Mouse (Mus musculus) liver, adult 2 months (tissue): ENCODE measurements around the gene Mrps36. TPM values are rescaled to one million over a fixed set of nuclear protein-coding genes. Genes with fewer than 3 reads are reported as not detected.
"Not testable (repeated sequence)": the region's sequence is repeated elsewhere in the genome, so short reads cannot be mapped to it uniquely, and the experiment has no call there.

Source experiments
- DNase-seq: peaks from one replicate; pipeline ENCODE4 v3.0.0-alpha.2; 2011; ENCODE audit warnings: low read depth, low spot score; ENCODE audit errors: extremely low read depth
- H3K27ac ChIP-seq: fragments of 200-500 bp; replicated peaks from 2 replicates; pipeline ENCODE4 v1.5.1; 2012; ENCODE audit warnings: low read depth, mild to moderate bottlenecking, control low read depth, inconsistent platforms, low read length; ENCODE audit not compliant: insufficient read depth
- H3K27me3 ChIP-seq: fragments of 200-500 bp; 2 replicates; pipeline ENCODE4 v1.6.1; 2012; ENCODE audit warnings: mild to moderate bottlenecking, moderate library complexity, low read length, inconsistent platforms; ENCODE audit not compliant: control insufficient read depth, insufficient read depth
- H3K36me3 ChIP-seq: fragments of 200-500 bp; 2 replicates; pipeline ENCODE4 v1.6.1; 2012; ENCODE audit warnings: low read length, inconsistent platforms; ENCODE audit not compliant: control insufficient read depth, insufficient read depth
- H3K4me1 ChIP-seq: fragments of 200-500 bp; 2 replicates; pipeline ENCODE4 v1.6.1; 2011; ENCODE audit warnings: low read length; ENCODE audit not compliant: control insufficient read depth, insufficient read depth
- H3K4me3 ChIP-seq: fragments of 200-500 bp; 2 replicates; pipeline ENCODE4 v1.5.1; 2011; ENCODE audit warnings: low read depth, mild to moderate bottlenecking, control low read depth, low read length, moderate library complexity; ENCODE audit not compliant: insufficient read depth
- H3K79me2 ChIP-seq: fragments of 200-500 bp; 2 replicates; pipeline ENCODE4 v1.6.1; 2012; ENCODE audit warnings: inconsistent platforms, mild to moderate bottlenecking, low read length, moderate library complexity; ENCODE audit not compliant: control insufficient read depth, insufficient read depth
- H3K9ac ChIP-seq: fragments of 200-500 bp; 2 replicates; pipeline ENCODE4 v1.6.1; 2012; ENCODE audit warnings: low read depth, mild to moderate bottlenecking, control low read depth, inconsistent platforms, low read length
- CTCF ChIP-seq: fragments of 200-500 bp; IDR thresholded peaks from 2 replicates; pipeline ENCODE4 v1.5.1; 2011; ENCODE audit warnings: low read depth, low read length, control low read depth
- POLR2A ChIP-seq: fragments of 200-500 bp; IDR thresholded peaks from 2 replicates; pipeline ENCODE4 v1.6.1; 2011; ENCODE audit warnings: low read length, control low read depth; ENCODE audit not compliant: insufficient read depth; ENCODE audit errors: extremely low read depth
- WGBS: fragments of 180-500 bp; shearing (Covaris S2); methylation state at CpG from one replicate; pipeline ENCODE4 v1.1.7; 2018; 5-methylcytosine and 5-hydroxymethylcytosine counted together
- polyA plus RNA-seq: library from polyadenylated mRNA; depleted of rRNA; stranded (reverse); fragments of >200 nt; gene quantifications from 2 replicates; pipeline ENCODE4 v1.2.3, GENCODE M21; 2012; rRNA removed
- total RNA-seq: library from RNA; depleted of rRNA; stranded (reverse); fragments of >200 nt; gene quantifications from 2 replicates; pipeline ENCODE4 v1.2.3, GENCODE M21; 2014; rRNA removed

Gene Mrps36
- total RNA-seq (30.4 and 30.7 TPM in 2 replicates), polyA plus RNA-seq (14.7 and 27.1 TPM in 2 replicates)

GRCm38 (mm10) chr13:100744036-100744744, at the start of gene Mrps36:
Gene Mrps36 (minus strand): TSS chr13:100744659.
- peak within 1 kb of the TSS; percentile 82 for H3K9ac ChIP-seq
- under 1% methylated on average over 52 of the region's 52 CpGs for WGBS
- H3K27ac ChIP-seq = peak within 1 kb of the TSS; percentile 87
- no peaks in the 10 kb centered on the region for H3K27me3 ChIP-seq
- H3K4me1 ChIP-seq = peaks cover 9% of the 10 kb centered on the region
- DNase-seq = peak; percentile 88
- no peaks in the 10 kb centered on the region for H3K36me3 ChIP-seq
- TF ChIP-seq CTCF (no peak), POLR2A (peak; percentile 59; the same call in 1 of the 2 replicates)
- peaks cover 11% of the 10 kb centered on the region; the same call in 1 of the 2 replicates for H3K79me2 ChIP-seq
- peak within 1 kb of the TSS; percentile 82 for H3K4me3 ChIP-seq

DNA sequence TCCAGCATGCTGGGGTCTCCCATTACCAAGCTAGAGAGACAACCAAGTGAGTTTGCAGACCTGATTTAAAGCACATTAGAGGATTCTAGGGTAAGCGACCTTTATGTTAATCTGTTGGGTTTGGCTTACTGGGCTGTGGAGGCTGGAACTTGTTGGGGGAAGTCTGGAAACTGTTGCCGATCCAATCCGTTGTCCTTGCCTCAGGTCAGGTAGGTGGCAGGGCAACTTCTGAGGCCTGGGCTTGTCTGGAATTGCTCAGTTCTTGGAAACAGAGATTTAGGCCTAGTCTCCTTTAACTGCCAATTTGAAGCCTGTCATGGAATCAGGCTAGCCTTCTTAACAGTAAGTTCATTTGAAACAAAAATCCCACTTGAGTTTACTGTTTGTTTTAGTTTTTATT, 44.6 kb upstream of the Mrps36 start:
- 95% methylated on average over 3 of the region's 3 CpGs for WGBS
- H3K79me2 ChIP-seq = no peaks in the 10 kb centered on the region
- no peak overlapping the region for H3K9ac ChIP-seq
- H3K36me3 ChIP-seq = no peaks in the 10 kb centered on the region
- no peak overlapping the region for H3K4me3 ChIP-seq
- H3K27ac ChIP-seq = no peak overlapping the region
- no peaks in the 10 kb centered on the region for H3K27me3 ChIP-seq
- TF ChIP-seq CTCF = no peak
- TF ChIP-seq POLR2A = no peak
- H3K4me1 ChIP-seq = no peaks in the 10 kb centered on the region; the same call in 1 of the 2 replicates
- DNase-seq = no peak

DNA sequence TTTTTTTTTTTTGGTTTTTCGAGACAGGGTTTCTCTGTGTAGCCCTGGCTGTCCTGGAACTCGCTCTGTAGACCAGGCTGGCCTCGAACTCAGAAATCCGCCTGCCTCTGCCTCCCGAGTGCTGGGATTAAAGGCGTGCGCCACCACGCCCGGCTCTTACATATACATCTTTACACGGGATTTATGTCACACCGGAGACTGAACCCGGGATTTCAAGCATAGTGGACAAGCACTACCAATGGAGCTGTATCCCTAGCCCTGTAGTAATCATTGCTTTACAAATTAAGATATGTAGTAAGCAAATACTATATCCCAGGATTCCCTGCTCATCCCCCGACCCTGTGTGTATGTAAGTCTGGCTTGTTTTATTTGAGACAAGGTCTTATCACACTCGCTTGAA, 43.6 kb upstream of the Mrps36 start:
- not testable (repeated sequence) for H3K4me3 ChIP-seq, DNase-seq
- WGBS = 94% methylated on average over 12 of the region's 14 CpGs

GRCm38 (mm10) chr13:100787316-100788010, 43.0 kb upstream of the Mrps36 start:
- Histone ChIP-seq H3K27ac (no peak overlapping the region), H3K4me1 (no peaks in the 10 kb centered on the region; the same call in 1 of the 2 replicates), H3K4me3 (no peak overlapping the region), H3K9ac (no peak overlapping the region), H3K79me2 (no peaks in the 10 kb centered on the region), H3K36me3 (no peaks in the 10 kb centered on the region), H3K27me3 (no peaks in the 10 kb centered on the region)
- no peak for TF ChIP-seq POLR2A
- TF ChIP-seq CTCF = no peak
- peak; percentile 28 for DNase-seq
- WGBS = 65% methylated on average over 6 of the region's 6 CpGs

More for the DNA sequence above, 43.6 kb upstream of the Mrps36 start:
- not testable (repeated sequence) for H3K79me2 ChIP-seq, H3K9ac ChIP-seq, H3K36me3 ChIP-seq, H3K4me1 ChIP-seq, H3K27me3 ChIP-seq, H3K27ac ChIP-seq

- Histone ChIP-seq H3K36me3 (no peaks in the 10 kb centered on the region), H3K4me3 (peak within 1 kb of the TSS; percentile 52), H3K79me2 (no peaks in the 10 kb centered on the region), H3K27me3 (no peaks in the 10 kb centered on the region), H3K4me1 (no peaks in the 10 kb centered on the region; the same call in 1 of the 2 replicates), H3K27ac (no peak within 1 kb of the TSS), H3K9ac (no peak within 1 kb of the TSS)
- under 1% methylated on average over 35 of the region's 35 CpGs for WGBS
- TF ChIP-seq CTCF (peak; percentile 80), POLR2A (peak; percentile 48; the same call in 1 of the 2 replicates)
- peak; percentile 82 for DNase-seq
Measured at GRCm38 (mm10) chr13:100786414-100786867, 42.0 kb upstream of the Mrps36 start, which contains the start of gene Ccnb1. Gene Ccnb1 (minus strand): TSS chr13:100786570.
